Mouse (Mus musculus): ENCODE data around the gene Ubl3.

DNA sequence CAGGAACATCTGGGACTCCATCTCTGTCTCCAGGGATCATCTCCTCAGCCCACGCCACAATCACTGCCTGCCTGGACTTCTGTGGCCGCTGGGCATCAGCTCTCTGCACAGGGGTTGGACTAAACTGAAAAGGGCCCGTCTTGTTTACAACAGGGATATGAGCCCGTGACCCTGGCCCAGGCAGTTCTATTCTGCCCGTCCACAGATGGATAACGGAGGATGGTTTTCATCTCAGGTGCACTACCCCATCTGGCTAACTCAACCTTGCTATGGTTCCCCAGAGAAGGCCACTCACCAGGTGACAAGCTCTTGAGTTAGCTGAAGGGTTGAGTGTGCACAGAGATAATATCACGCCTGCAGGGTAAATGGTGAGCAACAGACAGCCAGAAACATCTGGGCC lies 78.2 kb downstream of the Ubl3 start:
- TF ChIP-seq SRF (IDR thresholded peaks at IDR 0.05; ENCODE audit: control insufficient read depth, insufficient read length, low read depth) (no peak), TCF3 (IDR thresholded peaks at IDR 0.05; ENCODE audit: insufficient read length, low read depth) (no peak), TCF12 (IDR thresholded peaks at IDR 0.05; ENCODE audit: insufficient read depth, poor library complexity, severe bottlenecking) (no peak), POLR2AphosphoS2 (IDR thresholded peaks at IDR 0.05; ENCODE audit: insufficient read length, low read depth) (no peak), POLR2A (IDR thresholded peaks at IDR 0.05; ENCODE audit: insufficient read length, low read depth) (no peak), MYOD1 (IDR thresholded peaks at IDR 0.05; ENCODE audit: control insufficient read depth in 1 of 3, insufficient read length in 2 of 3, low read depth in 2 of 3) (no peak), REST (IDR thresholded peaks at IDR 0.05; ENCODE audit: insufficient read depth, insufficient read length) (no peak), MYOG (IDR thresholded peaks at IDR 0.05; ENCODE audit: control insufficient read depth in 1 of 3, insufficient read depth in 1 of 3, insufficient read length in 2 of 3, low read depth in 2 of 3) (no peak), USF1 (IDR thresholded peaks at IDR 0.05; ENCODE audit: low read depth) (no peak), E2F4 (IDR thresholded peaks at IDR 0.05; ENCODE audit: insufficient read depth) (no peak), MAX (IDR thresholded peaks at IDR 0.05; ENCODE audit: low read depth) (no peak)

Measured in myocyte (in vitro differentiated cells).